Mouse (Mus musculus): ENCODE results near the gene Ubash3b.

Ubash3b gene

DNA sequence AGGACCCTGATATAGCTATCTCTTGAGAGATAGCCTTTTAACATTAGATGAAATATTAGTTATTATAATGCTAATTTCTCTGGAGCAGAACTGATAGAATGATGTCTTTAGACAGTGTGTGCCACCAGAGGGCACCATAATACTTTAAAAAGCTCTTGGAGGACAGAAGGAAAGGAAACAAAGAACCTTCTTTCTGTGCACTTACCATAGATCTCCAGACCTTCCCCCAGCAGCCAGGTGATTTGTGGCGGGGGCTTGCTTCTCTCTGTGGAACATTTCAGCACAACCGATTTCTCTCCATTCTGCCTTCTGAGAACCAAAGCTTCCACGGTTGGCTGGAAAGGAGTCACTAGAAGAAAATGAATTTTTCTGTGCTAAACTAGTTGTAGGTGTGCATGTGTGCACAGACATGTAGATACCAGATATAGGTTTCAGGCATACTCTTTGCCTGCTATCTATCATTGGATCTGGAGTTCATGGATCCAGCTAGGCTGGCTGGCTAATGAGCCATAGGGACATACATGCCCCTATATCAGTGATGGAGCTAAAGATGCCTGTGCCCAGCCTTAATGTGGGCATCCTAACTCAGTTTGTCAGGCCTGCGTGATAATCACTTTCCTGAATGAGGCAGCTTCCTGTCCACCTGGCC is 171.4 kb downstream of the Ubash3b start:
- DNase-seq, result peak; percentile 59

DNA sequence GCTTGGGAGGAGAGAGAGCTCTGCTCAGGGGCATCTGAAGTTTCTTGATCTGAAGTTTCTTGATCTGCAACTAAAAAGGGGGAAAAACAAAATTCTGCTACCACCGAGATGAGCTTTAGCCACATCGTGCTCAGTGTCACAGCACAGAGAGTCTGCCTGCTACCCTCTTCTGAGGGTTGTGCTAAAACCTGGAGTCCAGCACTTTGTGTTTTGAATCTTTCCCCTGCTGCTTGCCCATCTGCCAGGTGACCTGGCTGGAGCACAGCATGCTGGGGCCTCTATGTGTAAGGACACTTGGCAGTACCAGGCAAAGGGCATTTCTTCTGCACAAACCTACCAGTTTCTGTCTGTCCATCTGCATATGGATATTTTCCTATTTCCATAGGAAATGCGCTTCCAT is 177.2 kb downstream of the Ubash3b start:
- DNase-seq, result no peak

DNA sequence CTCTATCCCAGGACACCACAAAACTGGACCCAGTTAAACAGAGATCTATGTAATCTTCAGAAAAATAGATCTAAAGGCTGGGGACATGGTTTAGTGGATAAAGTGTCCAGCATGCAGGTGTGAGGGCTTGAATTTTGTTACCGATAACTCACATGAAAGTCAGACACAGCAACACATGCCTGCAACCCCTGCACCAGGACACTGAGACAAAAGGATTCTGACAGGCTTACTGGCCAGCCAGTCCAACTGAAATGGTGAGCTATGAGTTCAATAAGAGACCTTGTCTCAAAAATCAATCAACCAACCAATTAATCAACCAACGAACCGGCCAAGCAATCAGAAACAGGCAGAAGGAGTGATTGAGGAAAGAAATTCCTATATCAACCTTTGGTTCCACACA is 177.7 kb downstream of the Ubash3b start:
- DNase-seq, result no peak

DNA sequence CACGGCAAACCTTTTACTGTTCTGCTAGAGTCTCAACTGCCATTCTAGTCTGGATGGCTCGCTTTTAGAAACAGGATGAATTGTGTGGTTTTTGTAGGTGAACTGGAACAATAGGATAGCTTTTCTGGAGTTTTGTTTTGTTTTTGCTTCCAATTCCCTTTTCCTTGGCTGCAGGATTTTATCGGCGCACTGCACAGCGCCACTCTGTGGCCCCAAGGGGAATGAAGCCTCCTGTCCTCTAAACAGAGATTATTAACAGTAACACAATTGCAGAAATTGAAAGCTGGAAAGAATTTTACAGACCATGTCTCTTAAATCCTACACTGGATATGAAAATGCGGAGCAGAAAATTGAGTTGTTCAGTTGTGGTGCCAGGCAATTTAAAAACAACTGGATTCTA is 179.0 kb downstream of the Ubash3b start:
- DNase-seq, result no peak

DNA sequence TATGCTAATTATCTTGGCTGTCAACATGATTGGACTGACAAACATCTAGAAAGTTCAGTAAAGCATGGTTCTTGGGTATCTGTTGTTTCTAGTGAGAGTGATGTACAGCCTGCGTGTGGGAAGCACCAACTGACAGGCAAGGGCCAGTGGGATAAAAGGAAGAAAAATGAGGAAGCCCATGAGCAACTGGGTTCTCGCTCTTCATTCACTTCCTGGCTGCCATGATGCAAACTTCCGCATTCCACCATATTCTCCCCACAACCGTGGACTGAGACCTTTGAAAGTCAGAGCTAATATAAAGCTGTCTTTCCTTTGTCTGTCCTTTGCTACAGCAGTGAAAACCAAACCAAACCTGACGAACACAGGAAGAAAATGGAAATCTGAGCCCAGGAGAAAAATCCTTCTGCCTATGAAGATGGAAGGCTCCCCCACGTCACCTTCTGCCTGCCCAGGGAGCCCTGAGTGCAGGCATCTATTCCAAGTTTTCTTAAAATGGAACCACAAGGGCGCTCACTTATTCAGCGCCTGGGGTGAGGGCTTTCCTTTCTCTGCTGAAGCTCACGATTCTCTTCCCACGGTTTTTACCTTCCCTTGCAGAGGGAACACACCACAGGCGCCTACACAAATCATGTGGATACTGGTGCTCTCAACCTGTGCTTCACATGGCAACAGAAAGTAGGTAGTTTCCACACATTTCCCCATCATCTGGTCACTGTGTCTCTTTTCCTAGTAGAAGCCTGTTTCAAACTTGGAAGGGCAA is 187.3 kb downstream of the Ubash3b start:
- no peak for DNase-seq

DNA sequence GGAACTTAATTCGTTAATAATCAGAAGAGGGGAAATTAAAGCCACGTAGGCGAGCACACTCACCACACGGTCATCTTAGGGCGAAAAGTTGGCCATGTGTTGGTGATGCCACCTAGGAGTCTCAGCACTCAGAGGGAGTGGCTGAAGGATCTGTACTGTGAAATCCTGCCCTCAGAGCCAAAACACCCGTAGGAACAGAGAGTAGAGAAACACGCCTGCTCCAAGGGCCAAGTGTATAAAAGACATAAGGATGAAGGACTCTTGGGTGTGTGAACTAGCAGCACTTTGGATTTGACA is 197.1 kb downstream of the Ubash3b start:
- DNase-seq, result no peak

DNA sequence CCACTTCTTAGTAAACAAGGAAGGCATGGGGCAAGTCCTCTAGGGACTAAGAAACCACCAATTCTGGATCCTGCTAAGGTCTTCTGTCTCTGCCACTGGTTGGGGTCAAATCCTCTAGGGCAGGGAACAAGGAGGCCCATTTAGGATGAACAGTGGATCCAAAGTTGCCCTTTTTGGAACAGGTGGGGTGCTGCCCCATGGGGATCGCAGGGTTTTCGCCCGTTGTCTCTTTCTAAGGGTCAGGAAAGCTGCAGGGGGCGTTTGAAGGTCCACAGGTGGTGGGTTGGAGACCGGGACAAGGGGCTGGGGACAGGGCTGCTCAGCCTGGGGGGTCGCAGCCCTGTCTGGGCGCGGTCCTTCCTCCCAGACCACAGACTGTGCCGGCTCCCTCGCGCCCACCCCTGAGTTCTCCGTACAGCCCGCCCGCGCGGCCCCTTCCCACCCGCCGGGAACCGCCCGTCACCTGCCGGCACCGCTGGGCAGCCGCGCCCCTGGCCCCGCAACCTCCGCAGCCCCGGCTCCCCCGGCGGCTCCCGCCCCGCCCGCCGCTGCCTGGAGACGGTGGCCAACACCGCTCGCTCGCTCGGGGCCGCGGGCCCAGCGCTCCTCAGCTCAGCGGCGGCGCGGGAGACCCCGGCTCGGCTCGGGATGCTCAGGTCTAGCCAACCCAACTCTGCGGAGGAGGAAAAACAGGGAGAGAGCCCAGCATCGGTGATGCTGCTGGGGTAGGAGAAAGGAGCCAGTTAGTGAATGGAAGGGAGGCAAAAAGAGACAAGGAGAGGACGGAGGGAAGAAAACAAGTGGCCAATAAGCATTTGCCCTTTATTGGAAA is 197.7 kb downstream of the Ubash3b start, which contains the start of gene Jhy:
Gene Jhy (minus strand): TSS at position 533 of the 832 bp plus-strand sequence.
- no peak for DNase-seq

DNA sequence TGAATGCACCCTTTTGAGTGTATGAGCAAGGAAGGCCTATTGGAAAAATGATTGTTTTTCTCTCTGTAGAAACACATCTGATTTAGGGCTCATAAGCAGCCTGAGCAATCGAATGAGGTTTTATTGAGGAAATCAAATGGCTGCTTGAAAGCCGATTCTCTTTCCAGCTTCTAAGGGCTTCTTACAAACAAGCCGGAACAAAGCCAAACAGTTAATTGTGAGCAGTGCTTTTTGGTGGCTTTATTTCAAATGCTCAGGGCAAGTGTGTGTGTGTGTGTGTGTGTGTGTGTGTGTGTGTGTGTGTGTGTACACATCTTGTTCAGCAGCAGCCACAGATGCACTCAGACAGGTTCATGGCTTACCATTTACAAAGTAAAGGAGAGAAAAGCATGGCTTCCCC is 200.1 kb downstream of the Ubash3b start:
- DNase-seq, result no peak

Measured in kidney, postnatal 14 days (tissue).